Mouse (Mus musculus) embryonic fibroblast, embryonic 13.5 days (primary cell): Measurements from ENCODE around the gene Gm20696.

ENCODE experiments used
- CTCF ChIP-seq: IDR thresholded peaks from 2 replicates; pipeline ENCODE4 v1.5.1; 2011; ENCODE audit warnings: mild to moderate bottlenecking, control low read depth, low read length, moderate library complexity, borderline replicate concordance; ENCODE audit not compliant: insufficient read depth
- POLR2A ChIP-seq: IDR thresholded peaks from 2 replicates; pipeline ENCODE4 v1.6.1; 2011; ENCODE audit warnings: low read depth, mild to moderate bottlenecking, control low read depth, low read length, moderate library complexity

GRCm38 (mm10) chr6:99666318-99667171 lies at the start of gene Gm20696, which contains the start of gene Eif4e3:
- no peak for TF ChIP-seq CTCF
- TF ChIP-seq POLR2A, result peak; percentile 73
